Mouse (Mus musculus): ENCODE results near the gene Ctsc. TPM values are rescaled to one million over a fixed set of nuclear protein-coding genes. Genes with fewer than 3 reads are reported as not detected.

Gene Ctsc
- polyA plus RNA-seq, 1 experiment from 2014 or later = 24.2 TPM

- DNase-seq (ENCODE audit: low spot score) (no peak), ATAC-seq (replicated peaks; ENCODE audit: insufficient number of reproducible peaks, low FRiP score, low TSS enrichment, low read depth) (no peak)
- no peak overlapping the region; the same call in 1 of the 2 replicates for H3K9ac ChIP-seq (replicated peaks; ENCODE audit: low read length)
- no peak overlapping the region for H3K27ac ChIP-seq (replicated peaks; ENCODE audit: low read depth, low read length)
- no peak overlapping the region; the same call in 1 of the 2 replicates for H3K4me3 ChIP-seq (ENCODE audit: low read depth, low read length)
- no peaks in the 10 kb centered on the region for H3K4me1 ChIP-seq (ENCODE audit: control insufficient read depth, insufficient read depth, low read length)
- H3K27me3 ChIP-seq (ENCODE audit: control insufficient read depth, insufficient read depth, low read length) = no peaks in the 10 kb centered on the region
- H3K9me3 ChIP-seq (replicated peaks; ENCODE audit: control insufficient read depth, low read length) = no peaks in the 10 kb centered on the region
- 56% methylated on average over 8 of the region's 8 CpGs for WGBS
- no peaks in the 10 kb centered on the region for H3K36me3 ChIP-seq (replicated peaks; ENCODE audit: control insufficient read depth, insufficient read depth, low read depth, low read length)
- peak overlapping the region; percentile 91 for H3K4me2 ChIP-seq (ENCODE audit: low read depth, low read length)
Observed at GRCm38 (mm10) chr7:88278628-88279196, 827 bp downstream of the Ctsc start.

- Histone ChIP-seq H3K36me3 (replicated peaks; ENCODE audit: control insufficient read depth, insufficient read depth, low read depth, low read length) (no peaks in the 10 kb centered on the region), H3K4me2 (ENCODE audit: low read depth, low read length) (no peak overlapping the region), H3K27me3 (ENCODE audit: control insufficient read depth, insufficient read depth, low read length) (no peaks in the 10 kb centered on the region), H3K4me3 (ENCODE audit: low read depth, low read length) (no peak overlapping the region), H3K9ac (replicated peaks; ENCODE audit: low read length) (no peak overlapping the region), H3K27ac (replicated peaks; ENCODE audit: low read depth, low read length) (no peak overlapping the region), H3K9me3 (replicated peaks; ENCODE audit: control insufficient read depth, low read length) (no peaks in the 10 kb centered on the region), H3K4me1 (ENCODE audit: control insufficient read depth, insufficient read depth, low read length) (no peaks in the 10 kb centered on the region; the same call in 1 of the 2 replicates)
- WGBS = 92% methylated on average over 3 of the region's 3 CpGs
- DNase-seq (ENCODE audit: low spot score) = no peak
- ATAC-seq (replicated peaks; ENCODE audit: insufficient number of reproducible peaks, low FRiP score, low TSS enrichment, low read depth) = no peak
Observed at GRCm38 (mm10) chr7:88285276-88285675, 7.4 kb downstream of the Ctsc start.

GRCm38 (mm10) chr7:88291036-88291435 lies 13.2 kb downstream of the Ctsc start:
- no peak for ATAC-seq (replicated peaks; ENCODE audit: insufficient number of reproducible peaks, low FRiP score, low TSS enrichment, low read depth)
- Histone ChIP-seq H3K27me3 (ENCODE audit: control insufficient read depth, insufficient read depth, low read length) (no peaks in the 10 kb centered on the region), H3K9ac (replicated peaks; ENCODE audit: low read length) (no peak overlapping the region), H3K4me1 (ENCODE audit: control insufficient read depth, insufficient read depth, low read length) (no peaks in the 10 kb centered on the region; the same call in 1 of the 2 replicates), H3K4me3 (ENCODE audit: low read depth, low read length) (no peak overlapping the region), H3K27ac (replicated peaks; ENCODE audit: low read depth, low read length) (no peak overlapping the region), H3K36me3 (replicated peaks; ENCODE audit: control insufficient read depth, insufficient read depth, low read depth, low read length) (no peaks in the 10 kb centered on the region), H3K9me3 (replicated peaks; ENCODE audit: control insufficient read depth, low read length) (no peaks in the 10 kb centered on the region), H3K4me2 (ENCODE audit: low read depth, low read length) (no peak overlapping the region)
- 78% methylated on average over 2 of the region's 2 CpGs for WGBS
- no peak for DNase-seq (ENCODE audit: low spot score)

- Histone ChIP-seq H3K9me3 (replicated peaks; ENCODE audit: control insufficient read depth, low read length) (no peaks in the 10 kb centered on the region), H3K4me2 (ENCODE audit: low read depth, low read length) (no peak overlapping the region), H3K4me3 (ENCODE audit: low read depth, low read length) (no peak overlapping the region), H3K27ac (replicated peaks; ENCODE audit: low read depth, low read length) (no peak overlapping the region), H3K4me1 (ENCODE audit: control insufficient read depth, insufficient read depth, low read length) (no peaks in the 10 kb centered on the region; the same call in 1 of the 2 replicates), H3K9ac (replicated peaks; ENCODE audit: low read length) (no peak overlapping the region), H3K36me3 (replicated peaks; ENCODE audit: control insufficient read depth, insufficient read depth, low read depth, low read length) (no peaks in the 10 kb centered on the region), H3K27me3 (ENCODE audit: control insufficient read depth, insufficient read depth, low read length) (no peaks in the 10 kb centered on the region)
- 78% methylated on average over 2 of the region's 2 CpGs for WGBS
- ATAC-seq (replicated peaks; ENCODE audit: insufficient number of reproducible peaks, low FRiP score, low TSS enrichment, low read depth) = no peak
- no peak for DNase-seq (ENCODE audit: low spot score)
Observed at GRCm38 (mm10) chr7:88292044-88292443, 14.2 kb downstream of the Ctsc start.

GRCm38 (mm10) chr7:88293907-88294306 lies 16.0 kb downstream of the Ctsc start:
- H3K36me3 ChIP-seq (replicated peaks; ENCODE audit: control insufficient read depth, insufficient read depth, low read depth, low read length) = no peaks in the 10 kb centered on the region
- H3K4me2 ChIP-seq (ENCODE audit: low read depth, low read length) = no peak overlapping the region
- ATAC-seq (replicated peaks; ENCODE audit: insufficient number of reproducible peaks, low FRiP score, low TSS enrichment, low read depth) = no peak
- no peaks in the 10 kb centered on the region for H3K27me3 ChIP-seq (ENCODE audit: control insufficient read depth, insufficient read depth, low read length)
- WGBS = 43% methylated on average over 6 of the region's 6 CpGs
- no peaks in the 10 kb centered on the region for H3K4me1 ChIP-seq (ENCODE audit: control insufficient read depth, insufficient read depth, low read length)
- H3K9me3 ChIP-seq (replicated peaks; ENCODE audit: control insufficient read depth, low read length) = no peaks in the 10 kb centered on the region
- H3K9ac ChIP-seq (replicated peaks; ENCODE audit: low read length) = no peak overlapping the region
- no peak overlapping the region for H3K27ac ChIP-seq (replicated peaks; ENCODE audit: low read depth, low read length)
- DNase-seq (ENCODE audit: low spot score) = no peak
- H3K4me3 ChIP-seq (ENCODE audit: low read depth, low read length) = no peak overlapping the region

- ATAC-seq (replicated peaks; ENCODE audit: insufficient number of reproducible peaks, low FRiP score, low TSS enrichment, low read depth) (no peak), DNase-seq (ENCODE audit: low spot score) (no peak)
- Histone ChIP-seq H3K27me3 (ENCODE audit: control insufficient read depth, insufficient read depth, low read length) (no peaks in the 10 kb centered on the region), H3K4me2 (ENCODE audit: low read depth, low read length) (no peak overlapping the region), H3K9me3 (replicated peaks; ENCODE audit: control insufficient read depth, low read length) (no peaks in the 10 kb centered on the region), H3K4me3 (ENCODE audit: low read depth, low read length) (no peak overlapping the region), H3K36me3 (replicated peaks; ENCODE audit: control insufficient read depth, insufficient read depth, low read depth, low read length) (no peaks in the 10 kb centered on the region), H3K4me1 (ENCODE audit: control insufficient read depth, insufficient read depth, low read length) (no peaks in the 10 kb centered on the region), H3K27ac (replicated peaks; ENCODE audit: low read depth, low read length) (no peak overlapping the region), H3K9ac (replicated peaks; ENCODE audit: low read length) (no peak overlapping the region)
- WGBS = 87% methylated on average over 1 of the region's 1 CpGs
Observed at GRCm38 (mm10) chr7:88295989-88296388, 18.1 kb downstream of the Ctsc start.

- no peak for DNase-seq (ENCODE audit: low spot score)
- Histone ChIP-seq H3K27me3 (ENCODE audit: control insufficient read depth, insufficient read depth, low read length) (no peaks in the 10 kb centered on the region), H3K9me3 (replicated peaks; ENCODE audit: control insufficient read depth, low read length) (no peaks in the 10 kb centered on the region), H3K36me3 (replicated peaks; ENCODE audit: control insufficient read depth, insufficient read depth, low read depth, low read length) (no peaks in the 10 kb centered on the region), H3K27ac (replicated peaks; ENCODE audit: low read depth, low read length) (no peak overlapping the region), H3K4me3 (ENCODE audit: low read depth, low read length) (no peak overlapping the region), H3K4me1 (ENCODE audit: control insufficient read depth, insufficient read depth, low read length) (no peaks in the 10 kb centered on the region), H3K9ac (replicated peaks; ENCODE audit: low read length) (no peak overlapping the region), H3K4me2 (ENCODE audit: low read depth, low read length) (no peak overlapping the region)
- WGBS = 70% methylated on average over 6 of the region's 6 CpGs
- ATAC-seq (replicated peaks; ENCODE audit: insufficient number of reproducible peaks, low FRiP score, low TSS enrichment, low read depth) = no peak
Observed at GRCm38 (mm10) chr7:88296932-88297331, 19.0 kb downstream of the Ctsc start.

- WGBS = 79% methylated on average over 4 of the region's 4 CpGs
- no peaks in the 10 kb centered on the region for H3K4me1 ChIP-seq (ENCODE audit: control insufficient read depth, insufficient read depth, low read length)
- no peak overlapping the region for H3K4me2 ChIP-seq (ENCODE audit: low read depth, low read length)
- no peak overlapping the region for H3K27ac ChIP-seq (replicated peaks; ENCODE audit: low read depth, low read length)
- no peak overlapping the region for H3K4me3 ChIP-seq (ENCODE audit: low read depth, low read length)
- ATAC-seq (replicated peaks; ENCODE audit: insufficient number of reproducible peaks, low FRiP score, low TSS enrichment, low read depth) (no peak), DNase-seq (ENCODE audit: low spot score) (no peak)
- no peaks in the 10 kb centered on the region for H3K9me3 ChIP-seq (replicated peaks; ENCODE audit: control insufficient read depth, low read length)
- no peaks in the 10 kb centered on the region for H3K27me3 ChIP-seq (ENCODE audit: control insufficient read depth, insufficient read depth, low read length)
- H3K36me3 ChIP-seq (replicated peaks; ENCODE audit: control insufficient read depth, insufficient read depth, low read depth, low read length) = no peaks in the 10 kb centered on the region
- H3K9ac ChIP-seq (replicated peaks; ENCODE audit: low read length) = no peak overlapping the region
Observed at GRCm38 (mm10) chr7:88305750-88306149, 27.9 kb downstream of the Ctsc start.
